Mouse (Mus musculus): ENCODE measurements around the gene Mrpl55.

The Mrpl55 gene

DNA sequence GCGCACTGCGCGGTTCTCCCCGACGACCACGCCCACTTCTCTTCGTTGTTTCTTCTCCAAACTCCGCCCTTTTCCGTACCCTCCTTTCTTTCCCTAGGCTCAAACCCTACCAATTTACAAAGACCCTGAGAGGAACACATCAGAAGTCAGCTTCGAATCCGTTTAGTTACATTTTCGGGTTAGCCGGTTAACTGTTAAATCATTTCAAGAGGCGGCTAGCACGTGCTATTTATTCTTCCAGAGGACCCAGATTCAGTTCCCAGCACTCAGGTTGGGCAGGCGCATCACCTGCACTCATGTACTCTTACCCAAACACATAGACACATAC, 10.3 kb upstream of the Mrpl55 start, which contains the start of gene Guk1:
Gene Guk1, minus strand, starts transcription at position 154 of the 328 bp plus-strand sequence.
- no peak for DNase-seq

DNA sequence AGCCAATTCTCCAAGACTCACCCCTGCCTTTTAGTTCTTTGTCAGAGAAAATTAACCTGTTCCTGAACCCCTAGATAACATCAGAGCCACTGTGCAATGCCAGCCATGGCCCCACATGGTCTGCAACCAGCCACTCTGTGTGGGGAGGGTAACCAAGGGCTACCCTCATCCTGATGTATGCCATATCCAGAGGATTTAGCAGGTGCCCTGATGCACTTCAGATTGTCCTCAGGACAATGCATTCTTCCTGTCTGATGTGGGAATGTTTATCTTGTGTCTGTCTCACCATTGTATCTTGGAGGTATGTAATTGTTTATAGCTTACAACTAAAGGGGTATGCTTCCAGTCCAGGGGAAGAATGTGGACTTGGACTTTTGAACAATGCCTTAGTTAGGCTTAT, 6.1 kb upstream of the Mrpl55 start:
- DNase-seq = no peak

DNA sequence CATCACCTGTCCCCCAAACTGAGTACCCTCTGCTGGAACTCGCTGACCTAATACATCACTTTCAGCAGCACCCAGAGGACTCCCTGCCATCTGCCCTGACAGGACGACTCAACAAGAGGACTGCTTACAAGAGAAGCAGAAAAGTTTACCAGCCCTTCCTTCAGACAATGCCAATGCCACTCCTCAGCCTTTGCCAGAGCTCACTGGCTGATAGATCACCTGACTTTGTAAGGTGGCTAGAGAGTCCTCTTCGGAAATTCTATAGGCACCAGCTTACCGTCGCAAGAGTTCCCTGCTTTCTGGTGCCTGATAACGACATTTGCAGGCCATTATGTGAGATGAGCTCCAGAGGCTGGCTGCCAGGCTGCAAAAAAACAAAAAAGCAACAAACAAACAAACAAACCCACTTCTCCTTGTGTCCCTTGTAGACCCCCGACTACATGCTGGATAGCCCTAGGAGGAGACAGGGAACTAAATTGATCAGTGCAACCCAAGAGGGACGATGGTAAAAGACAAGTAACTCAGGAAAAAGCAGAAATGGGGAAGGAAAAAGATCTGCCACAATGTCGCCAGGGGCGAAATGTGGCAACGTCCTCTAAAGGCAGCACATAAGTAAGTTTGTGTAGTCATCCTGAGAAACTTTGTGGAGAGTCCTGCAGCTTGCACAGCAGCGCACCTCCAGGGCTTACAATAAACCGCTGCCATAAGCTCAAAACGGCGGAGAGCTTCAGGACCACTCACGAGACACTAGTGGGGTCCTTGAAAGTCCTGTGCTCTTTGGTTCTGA, 877 bp upstream of the Mrpl55 start:
- DNase-seq = no peak

DNA sequence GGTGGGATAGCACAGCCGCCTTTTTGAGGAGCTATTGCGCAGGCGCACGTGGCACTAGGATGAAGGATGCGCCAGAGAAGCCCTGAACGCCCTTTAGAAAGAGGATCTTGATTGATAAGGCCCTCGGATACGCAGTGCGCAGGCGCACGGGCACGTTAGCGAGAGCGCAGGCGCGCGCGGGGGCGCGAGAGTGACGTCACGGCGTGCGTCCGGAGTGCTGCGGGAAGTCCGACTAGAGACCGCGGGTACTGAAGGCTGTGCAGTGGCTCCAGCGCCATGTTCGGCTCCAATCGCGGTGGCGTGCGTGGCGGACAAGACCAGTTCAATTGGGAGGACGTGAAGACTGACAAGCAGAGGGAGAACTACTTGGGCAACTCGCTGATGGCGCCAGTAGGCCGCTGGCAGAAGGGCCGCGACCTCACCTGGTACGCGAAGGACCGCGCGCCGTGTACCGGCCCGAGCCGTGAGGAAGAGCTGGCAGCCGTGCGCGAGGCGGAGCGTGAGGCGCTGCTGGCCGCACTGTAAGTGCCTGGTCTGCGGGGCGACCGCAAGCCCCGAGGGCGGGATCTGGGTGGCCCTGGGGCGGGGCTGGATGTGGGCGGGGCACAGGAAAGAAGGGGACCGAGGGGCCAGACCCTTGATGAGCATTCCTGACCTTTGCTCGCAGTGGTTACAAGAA, 6.0 kb downstream of the Mrpl55 start, which contains the start of gene 2310033P09Rik:
Gene 2310033P09Rik, plus strand, starts transcription at position 169 of the 679 bp plus-strand sequence.
- peak; percentile 90 to 92 for DNase-seq

DNA sequence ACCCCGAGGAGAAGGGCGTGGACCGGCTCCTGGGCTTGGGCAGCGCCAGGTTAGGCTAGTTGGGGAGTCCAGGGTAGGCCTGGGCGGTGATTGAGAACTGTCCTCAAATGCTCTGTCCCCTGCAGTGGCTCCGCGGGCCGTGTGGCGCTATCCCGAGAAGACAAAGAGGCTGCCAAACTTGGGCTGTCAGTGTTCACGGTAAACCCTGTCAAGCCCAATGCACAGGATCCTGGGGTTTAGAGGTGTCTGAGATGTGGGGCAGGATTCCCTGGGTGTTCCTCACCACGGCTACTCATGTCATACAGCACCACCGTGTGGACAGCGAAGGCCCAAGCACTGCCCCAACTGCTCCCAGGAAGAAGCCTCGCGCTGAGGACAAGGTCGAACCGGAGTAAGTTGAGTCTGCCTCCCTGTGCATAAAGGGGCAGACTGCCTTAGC, 6.7 kb downstream of the Mrpl55 start:
- DNase-seq = peak; percentile 41 to 53

DNA sequence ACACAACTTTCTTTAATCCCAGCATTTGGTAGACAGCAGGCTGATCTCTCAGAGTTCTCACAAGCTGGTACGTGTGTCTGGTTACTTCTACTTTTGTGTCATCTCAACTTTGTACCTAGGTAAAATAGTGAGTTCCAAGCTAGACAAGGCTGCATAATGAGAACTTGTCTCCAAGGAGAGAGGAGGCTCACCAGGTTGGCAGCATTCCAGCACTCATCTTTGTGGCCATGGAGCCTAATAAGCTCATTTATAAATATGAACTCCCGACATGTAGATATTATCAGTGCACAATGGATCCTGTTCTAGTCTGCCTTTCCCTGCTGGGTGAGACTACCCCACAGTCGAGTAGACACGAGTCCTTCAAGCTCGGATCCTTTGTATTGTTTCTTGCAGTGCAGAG, 7.3 kb downstream of the Mrpl55 start:
- DNase-seq = no peak

DNA sequence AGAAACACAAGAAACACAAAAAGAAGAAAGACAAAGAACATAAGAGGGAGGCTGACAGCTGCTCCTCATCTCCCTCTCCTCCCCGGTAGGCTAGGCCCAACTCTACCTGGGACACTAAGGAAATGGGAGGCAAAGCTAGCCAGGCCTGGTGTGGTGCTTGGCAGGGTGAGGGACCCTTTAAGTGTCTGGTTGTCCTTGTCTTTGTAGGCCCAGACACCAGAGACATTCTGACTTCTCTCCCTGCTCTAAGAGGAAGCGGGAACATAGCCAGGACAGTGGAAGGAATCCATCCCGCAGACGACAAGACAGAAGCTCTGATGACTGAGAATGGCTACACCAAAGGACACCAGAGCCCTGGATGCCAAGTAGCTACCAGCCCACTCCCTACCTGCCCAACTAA, 7.7 kb downstream of the Mrpl55 start:
- no peak for DNase-seq

DNA sequence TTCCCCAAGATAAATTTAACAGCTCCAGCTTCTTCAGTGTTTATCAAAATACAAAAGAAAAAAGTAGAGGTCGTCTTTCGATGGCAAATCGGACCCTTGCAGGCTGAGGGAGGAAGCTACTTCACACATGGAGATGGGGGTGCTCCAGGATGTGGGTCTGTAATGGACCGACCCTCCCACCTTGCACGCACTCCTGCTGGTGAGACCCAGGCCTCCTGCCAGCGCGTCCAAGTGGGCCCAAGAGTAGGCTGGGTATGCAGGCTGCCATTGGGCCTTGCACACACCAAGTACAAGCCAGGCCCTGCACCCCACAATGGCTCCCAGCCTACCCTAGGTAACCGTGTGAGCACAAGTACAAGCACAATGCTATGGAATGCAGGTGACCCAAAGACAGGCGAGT, 9.3 kb downstream of the Mrpl55 start:
- DNase-seq = peak in 1 of 2 experiments; percentile 19

DNA sequence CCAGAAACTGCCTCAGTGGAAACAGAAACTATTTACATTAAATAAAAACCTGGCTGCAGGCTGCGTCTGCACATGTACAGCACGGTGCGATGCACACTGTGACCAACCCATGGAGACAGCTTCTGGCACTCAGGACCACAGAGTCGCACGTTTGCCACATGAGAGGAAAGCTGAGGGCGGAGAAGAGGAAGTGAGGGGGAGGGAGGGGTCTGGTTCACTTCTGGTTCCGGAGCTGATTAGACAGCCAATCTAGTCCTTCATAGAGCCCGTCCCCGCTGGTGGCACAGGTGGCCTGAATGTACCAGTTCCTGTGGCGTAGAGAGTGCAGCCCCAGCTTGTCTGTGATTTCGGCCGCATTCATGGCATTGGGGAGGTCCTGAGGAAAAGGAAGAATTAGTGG, 10.0 kb downstream of the Mrpl55 start:
- peak; percentile 50 to 57 for DNase-seq

DNA sequence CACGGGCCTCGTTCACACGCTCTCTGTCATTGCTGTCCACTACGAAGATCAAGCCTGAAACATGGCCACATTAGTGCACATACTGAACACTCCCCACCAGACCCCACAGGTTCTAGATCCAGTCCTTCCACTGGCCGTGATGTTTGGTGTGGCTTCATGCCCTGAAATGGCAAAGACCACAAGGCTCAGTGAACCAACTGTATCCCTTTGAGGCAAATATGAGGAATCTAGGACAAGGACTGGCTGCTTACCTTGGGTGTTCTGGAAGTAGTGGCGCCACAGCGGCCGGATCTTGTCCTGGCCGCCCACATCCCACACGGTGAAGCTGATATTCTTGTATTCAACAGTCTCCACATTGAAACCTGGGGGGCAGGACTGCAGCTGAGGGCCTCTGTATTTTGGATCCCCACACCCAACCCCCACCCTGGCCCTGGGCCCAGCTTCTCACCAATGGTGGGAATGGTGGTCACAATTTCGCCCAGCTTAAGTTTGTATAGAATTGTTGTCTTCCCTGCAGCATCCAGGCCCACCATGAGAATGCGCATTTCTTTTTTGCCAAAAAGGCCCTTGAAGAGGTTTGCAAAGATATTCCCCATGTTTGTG, 10.7 kb downstream of the Mrpl55 start:
- no peak for DNase-seq

DNA sequence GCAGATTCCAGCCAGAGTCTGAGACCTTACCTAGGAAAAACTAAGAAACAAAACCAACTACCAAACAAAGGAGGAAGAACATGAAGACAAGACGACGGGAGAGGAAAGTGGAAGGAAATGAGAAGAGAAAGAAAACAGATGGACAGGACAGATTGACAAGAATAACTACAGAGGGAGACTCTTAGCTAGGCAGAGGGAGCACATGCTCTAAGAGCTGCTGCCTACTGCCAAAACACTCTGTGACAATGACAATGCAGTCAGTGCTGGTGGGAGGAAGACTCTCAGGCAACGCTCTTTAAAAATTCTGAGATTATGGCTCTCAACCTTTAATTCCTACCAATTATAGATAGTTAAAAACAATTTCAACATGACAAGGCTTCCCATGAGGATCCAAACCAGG, 14.7 kb downstream of the Mrpl55 start:
- DNase-seq = no peak

DNA sequence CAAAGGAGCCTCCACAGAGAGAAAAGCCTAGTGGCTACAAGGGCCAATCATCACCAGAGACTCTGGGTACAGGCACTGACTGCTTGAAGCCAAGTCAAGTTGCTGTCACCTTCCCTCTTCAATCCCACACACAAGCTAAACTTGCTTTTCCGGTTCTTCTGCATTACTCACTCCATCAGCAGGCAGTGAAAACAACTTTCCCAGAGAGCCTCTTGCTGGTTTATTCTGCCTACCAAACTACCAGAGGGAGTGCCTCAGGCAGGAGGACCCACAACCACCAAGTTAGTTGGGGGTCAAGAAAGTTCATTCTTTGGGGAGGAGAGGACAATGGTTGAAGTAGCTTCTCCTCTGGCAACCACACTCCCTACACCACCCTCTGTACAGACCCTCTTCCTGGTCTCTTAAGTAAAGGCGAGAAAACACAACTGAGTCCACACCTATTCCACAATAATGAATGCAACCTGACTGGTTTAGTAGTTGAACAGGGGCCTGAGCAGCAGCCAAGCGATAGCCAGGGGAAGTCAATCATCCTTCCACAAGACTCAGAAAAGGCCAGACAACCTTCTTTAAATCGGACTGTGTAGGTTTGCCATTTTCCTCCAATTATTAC, 16.2 kb downstream of the Mrpl55 start:
- no peak for DNase-seq

DNA sequence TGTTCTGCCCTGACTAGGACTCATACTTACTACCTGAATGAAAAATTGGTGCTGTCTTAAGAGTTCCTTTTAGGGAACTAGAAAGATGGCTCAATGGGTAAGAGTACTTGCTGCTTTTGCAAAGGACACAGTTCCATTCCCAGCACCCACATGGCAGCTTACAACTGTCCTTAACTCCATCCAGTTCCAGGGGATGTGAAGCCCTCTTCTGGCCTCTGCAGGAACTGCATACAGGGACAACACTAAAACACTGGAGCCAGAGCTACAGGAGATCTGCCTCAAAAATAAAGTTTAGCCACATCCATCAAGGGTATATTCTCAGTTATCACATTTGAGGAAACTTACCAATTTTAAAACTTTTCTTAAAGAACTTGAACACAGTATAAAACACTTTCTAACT, 16.8 kb downstream of the Mrpl55 start:
- peak; percentile 48 to 49 for DNase-seq

DNA sequence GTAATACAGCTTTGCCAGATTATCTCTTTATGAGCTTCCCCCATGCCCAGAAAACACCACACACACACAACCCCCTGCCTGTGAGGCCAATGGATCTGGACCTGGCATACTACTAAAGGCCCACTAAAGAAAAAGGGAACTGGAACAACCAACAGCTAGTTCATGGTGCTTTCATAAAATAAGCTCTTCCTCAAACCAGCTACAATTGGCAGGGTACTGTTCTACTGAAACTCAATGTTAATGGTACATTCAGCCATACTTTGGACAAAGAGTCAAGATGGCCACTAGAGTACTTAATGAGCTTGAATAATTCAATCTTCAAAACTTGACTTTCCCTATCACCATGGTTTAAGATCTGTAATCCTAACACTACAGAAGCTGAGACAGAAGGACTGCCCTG, 19.3 kb downstream of the Mrpl55 start:
- DNase-seq = no peak

DNA sequence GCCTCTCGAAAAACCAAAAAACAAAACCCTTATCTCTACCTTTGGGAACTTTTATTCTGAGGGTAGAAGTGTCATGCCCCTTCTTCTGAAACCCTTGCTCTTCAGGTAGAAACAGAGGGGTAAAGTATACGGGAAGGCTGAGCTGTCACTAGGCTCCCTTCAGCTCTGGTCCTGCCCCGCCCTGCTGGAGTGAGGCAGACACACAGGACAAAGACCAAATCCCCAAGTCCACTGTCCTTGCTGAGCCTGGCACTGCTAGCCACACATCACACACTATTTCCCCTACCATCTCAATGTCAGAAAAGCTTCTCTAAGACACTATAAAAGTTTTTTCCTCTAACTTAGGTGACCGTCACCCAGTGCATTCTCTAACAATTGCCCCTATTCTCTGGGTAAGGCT, 20.0 kb downstream of the Mrpl55 start:
- no peak for DNase-seq

DNA sequence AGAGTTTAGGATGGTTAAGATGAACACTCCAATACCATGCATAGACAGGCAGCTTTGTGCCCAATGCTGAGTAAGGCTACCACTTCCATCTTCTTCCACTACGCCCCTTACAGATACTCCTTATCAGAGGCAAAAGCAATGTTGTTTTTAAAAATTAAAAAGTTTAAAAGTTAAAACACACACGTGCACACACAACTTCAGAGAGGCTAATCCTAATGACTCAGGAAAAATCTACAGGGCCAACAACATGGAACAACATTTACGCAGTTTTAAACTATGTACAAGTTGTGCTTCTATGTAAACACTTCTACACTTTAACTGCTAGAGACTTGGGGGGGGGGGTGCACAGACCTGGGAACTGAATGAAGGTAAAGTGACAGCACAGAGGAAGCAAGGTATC, 21.7 kb downstream of the Mrpl55 start:
- no peak for DNase-seq

DNA sequence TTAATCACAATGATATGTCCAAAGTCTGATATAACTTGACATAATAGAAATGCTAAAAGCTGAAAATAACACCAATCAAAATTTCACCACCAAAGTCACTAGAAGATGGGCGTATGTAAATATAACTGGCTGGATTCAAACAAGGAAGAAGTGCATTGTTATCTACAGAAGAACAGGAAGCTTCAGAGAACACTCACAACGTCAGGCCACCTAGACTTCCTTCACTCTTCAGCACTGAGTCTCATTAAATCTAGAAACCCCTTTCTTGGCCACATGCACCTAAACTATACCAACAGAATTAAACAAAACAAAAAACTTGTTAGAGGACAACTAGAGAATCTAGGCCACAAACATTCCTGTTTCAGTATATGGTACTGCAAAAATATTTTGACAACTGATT, 22.2 kb downstream of the Mrpl55 start:
- DNase-seq = no peak

DNA sequence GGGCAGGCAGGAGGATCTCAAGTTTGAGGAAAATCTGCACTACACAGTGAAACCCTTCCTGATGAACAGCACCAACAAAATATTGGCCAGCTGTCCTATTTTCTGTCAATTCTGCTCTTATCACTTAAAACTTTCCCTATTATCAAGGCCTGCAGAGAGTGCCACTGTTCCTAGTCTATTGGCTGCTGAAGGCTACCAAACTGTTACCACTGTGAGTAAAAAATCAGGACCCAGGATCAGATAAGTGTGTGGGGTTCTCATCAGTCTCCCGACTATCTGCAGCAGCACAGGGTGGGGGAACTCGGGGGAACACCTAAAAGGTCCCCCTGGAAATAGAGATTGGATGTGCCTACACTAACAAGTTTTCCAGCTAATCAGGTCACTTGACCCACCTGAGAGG, 22.9 kb downstream of the Mrpl55 start:
- DNase-seq = no peak

DNA sequence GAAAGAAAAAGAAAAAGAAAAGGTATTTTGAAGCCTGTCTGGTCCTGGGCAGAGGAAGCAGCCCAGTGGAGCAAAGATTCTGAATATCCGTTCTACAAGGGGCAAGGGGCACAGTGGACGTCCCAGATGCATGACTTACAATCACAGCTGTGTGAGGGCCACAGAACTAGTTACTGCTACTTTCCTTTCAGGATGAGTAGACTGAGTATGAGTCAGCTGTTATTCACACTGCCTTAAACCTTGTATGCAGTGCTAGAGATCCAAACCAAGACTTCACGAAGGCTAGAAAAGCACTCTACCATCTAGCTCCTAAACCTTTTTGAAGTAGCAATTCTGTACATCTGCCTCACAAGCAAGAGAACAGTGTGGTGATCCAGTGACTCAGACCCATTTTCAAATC, 24.0 kb downstream of the Mrpl55 start:
- no peak for DNase-seq

DNA sequence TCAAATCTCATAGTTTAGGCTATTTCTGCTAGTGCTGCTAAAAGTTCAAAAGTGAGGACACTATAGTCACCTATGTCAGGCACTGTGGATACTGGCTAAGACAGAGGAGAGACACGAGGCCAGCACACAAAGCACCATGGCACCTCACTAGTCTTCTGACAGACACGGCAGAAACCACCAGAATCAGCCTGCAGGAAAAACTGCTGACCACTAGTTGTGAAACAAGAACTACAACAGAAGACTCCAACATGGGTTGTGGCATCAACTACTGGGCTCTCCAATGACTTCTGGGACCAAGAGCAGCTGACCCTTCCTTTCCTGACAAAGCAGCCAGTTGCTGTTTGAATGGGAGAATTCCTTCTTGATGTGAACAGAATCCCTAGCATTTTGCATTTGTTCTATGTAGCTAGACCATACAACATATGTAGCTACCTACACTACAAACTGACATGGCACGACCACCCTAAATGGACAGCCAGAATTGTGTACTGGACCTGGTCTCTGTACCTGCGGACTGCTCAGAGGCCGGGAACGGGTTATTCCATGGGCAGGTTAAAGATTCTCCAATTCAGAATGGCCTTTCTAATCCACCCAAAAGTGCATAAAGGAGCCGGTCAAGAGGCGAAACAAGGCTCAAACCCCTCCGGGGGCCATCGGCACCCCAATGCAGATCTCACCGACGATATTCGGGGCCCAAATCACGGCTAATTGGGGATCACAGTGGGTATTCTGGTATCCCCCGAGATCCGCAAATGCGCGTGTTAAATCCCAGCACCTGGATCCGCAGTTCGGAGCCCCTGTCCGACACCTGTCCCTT, 24.7 kb downstream of the Mrpl55 start:
- no peak for DNase-seq

DNA sequence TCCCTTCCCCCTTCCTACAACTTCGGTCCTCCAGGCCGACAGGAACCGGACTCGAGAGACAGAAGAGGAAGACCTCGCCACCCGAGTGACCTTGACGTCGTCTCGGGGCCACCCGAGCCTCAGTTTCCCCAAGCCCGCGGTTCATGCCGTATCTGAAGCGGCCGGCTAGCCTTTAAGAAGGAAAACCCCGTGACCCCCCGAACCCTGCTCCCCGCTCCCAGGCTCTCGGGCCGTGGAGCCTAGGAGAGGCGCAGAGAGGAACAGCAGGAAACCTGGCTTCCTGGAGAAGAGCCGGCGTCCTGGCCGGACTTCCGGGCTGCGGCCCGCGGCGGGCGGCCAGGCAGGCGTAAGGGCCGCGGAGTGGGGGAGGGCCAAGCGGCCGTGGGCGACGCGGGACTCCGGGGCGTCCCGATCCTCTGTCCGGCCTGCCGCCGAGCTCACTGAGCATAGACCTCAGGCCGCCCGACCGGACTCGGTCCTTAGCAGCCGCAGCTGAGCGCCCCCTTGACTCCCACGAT, 25.4 kb downstream of the Mrpl55 start:
- DNase-seq = peak in 1 of 2 experiments; percentile 29

All from thymus, postnatal 36 days (tissue).